Mouse (Mus musculus): ENCODE measurements around the gene Prkn.

DNA sequence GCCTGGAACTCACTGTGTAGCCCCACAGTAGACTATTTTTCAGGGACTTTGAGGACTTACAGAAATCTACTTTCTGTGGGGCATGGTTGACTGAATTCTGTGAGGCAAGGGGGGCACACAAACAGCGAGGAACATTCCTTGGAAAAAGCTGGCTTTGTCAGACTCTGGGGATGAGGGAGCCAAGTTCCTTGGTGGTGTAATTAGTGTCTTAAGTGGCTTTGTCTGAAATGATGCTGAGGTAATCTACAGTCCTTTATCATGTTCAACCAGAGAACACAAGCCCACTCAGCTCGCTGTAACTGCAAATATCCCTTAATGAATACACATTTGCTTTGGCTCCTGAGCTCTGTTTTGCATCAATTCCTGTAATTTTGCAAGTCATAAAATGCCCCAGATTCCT lies 888.1 kb downstream of the Prkn start:
- no peak for TF ChIP-seq CTCF (IDR thresholded peaks at IDR 0.05)
- no peak for TF ChIP-seq EP300 (IDR thresholded peaks at IDR 0.05)

All from lung, postnatal 0 days (tissue).